Mouse (Mus musculus) ES-E14 (cell line): ENCODE measurements around the gene Flt3l. TPM values are rescaled to one million over a fixed set of nuclear protein-coding genes. Genes with fewer than 3 reads are reported as not detected.
A peak's percentile ranks its signal among the peaks of the same experiment; 100 is the strongest.
"Not testable (repeated sequence)": the region's sequence is repeated elsewhere in the genome, so short reads cannot be mapped to it uniquely, and the experiment has no call there.

Experiments
- DNase-seq: peaks from one replicate; pipeline ENCODE4 v3.0.0-alpha.2; 2013; ENCODE audit warnings: low read depth, low spot score
- H3K27ac ChIP-seq: 2 replicates; pipeline ENCODE4 v1.5.1; 2012; ENCODE audit warnings: low read depth, mild to moderate bottlenecking, low read length, moderate library complexity, mixed read lengths; ENCODE audit not compliant: poor library complexity, insufficient read depth, severe bottlenecking
- H3K36me3 ChIP-seq: 2 replicates; pipeline ENCODE4 v1.6.1; 2012; ENCODE audit warnings: mild to moderate bottlenecking, low read length, moderate library complexity, mixed read lengths; ENCODE audit not compliant: control insufficient read depth, poor library complexity, insufficient read depth, severe bottlenecking
- H3K4me1 ChIP-seq, 2 experiments: fragments of 150-350 bp in 1 of 2; sonication (generic) in 1 of 2; 2 replicates each; pipeline ENCODE4 v1.6.1; 2012; ENCODE audit warnings: low read length in 2 of 2, mild to moderate bottlenecking in 1 of 2, mixed read lengths in 1 of 2; ENCODE audit not compliant: control insufficient read depth in 2 of 2, insufficient read depth in 2 of 2, poor library complexity in 1 of 2
- H3K4me3 ChIP-seq, 2 experiments: fragments of 150-350 bp in 1 of 2; sonication (generic) in 1 of 2; 2 replicates each; pipeline ENCODE4 v1.5.1; 2012; ENCODE audit warnings: low read length in 2 of 2, low read depth in 1 of 2, mild to moderate bottlenecking in 1 of 2, mixed read lengths in 1 of 2; ENCODE audit not compliant: insufficient read depth in 1 of 2, poor library complexity in 1 of 2, severe bottlenecking in 1 of 2
- H3K9ac ChIP-seq: 2 replicates; pipeline ENCODE4 v1.6.1; 2012; ENCODE audit warnings: low read depth, mild to moderate bottlenecking, low read length, mixed read lengths; ENCODE audit not compliant: poor library complexity, insufficient read depth, severe bottlenecking
- H3K9me3 ChIP-seq: fragments of 150-350 bp; sonication (generic); 2 replicates; pipeline ENCODE4 v1.6.1; 2012; ENCODE audit warnings: low read depth, mild to moderate bottlenecking, low read length; ENCODE audit not compliant: control insufficient read depth, insufficient read depth
- CHD2 ChIP-seq: IDR thresholded peaks from 2 replicates; pipeline ENCODE4 v1.6.1; 2014; ENCODE audit warnings: mild to moderate bottlenecking, low read depth, low read length, inconsistent platforms
- HCFC1 ChIP-seq: IDR thresholded peaks from 2 replicates; pipeline ENCODE4 v1.6.1; 2012; ENCODE audit warnings: low read length, inconsistent platforms, borderline replicate concordance; ENCODE audit not compliant: insufficient read depth
- MAFK ChIP-seq: IDR thresholded peaks from 2 replicates; pipeline ENCODE4 v1.6.1; 2014; ENCODE audit warnings: mild to moderate bottlenecking, low read depth, low read length, inconsistent platforms; ENCODE audit not compliant: insufficient read depth
- ZC3H11A ChIP-seq: IDR thresholded peaks from 2 replicates; pipeline ENCODE4 v1.6.1; 2012; ENCODE audit warnings: low read depth, mild to moderate bottlenecking, inconsistent platforms, low read length, borderline replicate concordance
- ZNF384 ChIP-seq: IDR thresholded peaks from 2 replicates; pipeline ENCODE4 v1.6.1; 2012; ENCODE audit warnings: low read depth, low read length, inconsistent platforms
- in situ Hi-C, 2 experiments: fragments of 600-800 bp; cut with MboI; formaldehyde crosslinking; loops; one replicate each; pipeline ENCODE4 v1.15.1; 2025; ENCODE audit warnings: low sequenced_read_pairs in 2 of 2, inconsistent platforms in 1 of 2; ENCODE audit not compliant: unreplicated experiment in 2 of 2
- total RNA-seq: library from RNA; depleted of rRNA; stranded (reverse); fragments of 300-350 nt; gene quantifications from 2 replicates; pipeline ENCODE4 v1.2.3, GENCODE M21; 2012

Flt3l gene
- total RNA-seq, 1 experiment: 1.8 TPM

DNA sequence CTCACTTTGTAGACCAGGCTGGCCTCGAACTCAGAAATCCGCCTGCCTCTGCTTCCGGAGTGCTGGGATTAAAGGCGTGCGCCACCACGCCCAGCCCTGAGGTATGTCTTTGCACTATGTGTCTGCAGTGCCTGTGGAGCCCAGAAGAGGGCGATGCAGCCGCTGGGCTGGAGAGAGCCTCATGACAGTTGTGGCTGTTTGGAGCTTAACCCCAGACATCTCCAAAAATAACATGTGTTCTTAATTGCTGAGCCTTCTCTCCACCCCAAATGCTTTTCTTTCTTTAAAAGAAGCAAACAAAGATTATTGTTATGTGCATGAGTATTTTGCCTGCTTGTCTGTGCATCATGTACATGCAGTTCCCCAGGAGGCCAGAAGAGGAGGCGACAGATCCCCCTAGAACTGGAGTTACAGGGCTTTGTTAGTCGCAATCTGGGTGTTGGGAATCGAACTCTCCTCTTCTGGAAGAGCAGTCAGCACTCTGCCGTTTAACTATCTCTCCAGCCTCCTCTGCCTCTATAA is 18.8 kb upstream of the Flt3l start:
- Histone ChIP-seq H3K4me3 (peak overlapping the region; percentile 84 to 88; a peak in 3 of 4 replicates), H3K9ac (peak overlapping the region; percentile 36; the same call in 1 of the 2 replicates), H3K27ac (no peak overlapping the region), H3K9me3 (no peaks in the 10 kb centered on the region), H3K36me3 (peaks cover 6% of the 10 kb centered on the region), H3K4me1 (peaks cover 3 to 7% of the 10 kb centered on the region in 2 experiments; a peak in 3 of 4 replicates)
- in situ Hi-C loops: no loop called here
- DNase-seq: peak; percentile 73
- TF ChIP-seq CHD2: no peak
- no peak for TF ChIP-seq HCFC1
- no peak for TF ChIP-seq ZC3H11A
- TF ChIP-seq MAFK: no peak
- no peak for TF ChIP-seq ZNF384

DNA sequence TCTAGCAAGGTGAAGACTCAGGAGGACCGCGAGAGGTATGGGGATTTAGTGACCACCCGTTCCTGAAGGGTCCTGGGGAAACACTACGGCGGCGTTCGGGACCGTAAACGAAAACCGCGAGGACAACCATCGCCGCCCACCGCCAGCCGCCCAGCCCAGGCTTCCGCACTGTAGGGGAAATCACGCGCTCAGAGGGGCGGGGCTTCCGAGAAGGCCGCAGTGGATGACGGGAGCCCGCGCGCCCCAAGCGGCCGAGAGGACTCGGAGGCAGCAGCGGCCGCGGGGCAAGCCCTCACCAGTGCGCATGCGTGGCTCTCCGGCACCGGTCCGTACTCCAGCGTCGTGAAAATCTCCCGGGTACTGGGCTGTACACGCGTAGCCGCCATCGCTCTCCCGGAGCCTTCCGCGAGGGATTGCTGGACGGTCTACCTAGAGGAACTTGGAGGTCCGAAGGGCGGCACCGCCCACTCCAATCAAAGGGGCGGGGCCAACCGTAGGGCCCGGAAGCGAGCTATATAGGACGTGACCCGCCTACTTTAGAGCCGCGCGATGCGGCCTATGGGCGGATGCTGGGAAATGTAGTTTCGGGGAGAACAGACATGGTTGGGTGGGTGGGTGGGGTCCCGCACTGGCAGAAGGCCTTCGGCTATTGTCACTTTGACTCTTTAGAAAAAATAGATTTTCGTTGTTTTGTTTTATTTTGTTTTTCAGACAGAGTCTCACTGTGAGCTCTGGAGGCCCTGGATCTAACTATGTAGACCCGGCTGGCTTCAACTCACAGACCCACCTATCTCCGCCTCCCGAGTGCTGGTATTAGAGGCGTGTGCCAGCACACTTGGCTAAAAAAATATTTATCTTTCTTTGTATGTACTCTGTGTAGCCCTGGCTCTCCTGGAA is 18.1 kb upstream of the Flt3l start, which contains the start of the genes Pih1d1 and Aldh16a1:
Gene Pih1d1 (plus strand): TSS at position 208 of the 897 bp plus-strand sequence.
Gene Aldh16a1 (minus strand): TSS at position 489 of the 897 bp plus-strand sequence.
- in situ Hi-C loops: no loop called here
- peaks cover 6% of the 10 kb centered on the region for H3K36me3 ChIP-seq
- H3K4me3 ChIP-seq: peak within 1 kb of the TSS; percentile 84 to 88
- H3K9me3 ChIP-seq: no peaks in the 10 kb centered on the region
- peak; percentile 92 for DNase-seq
- TF ChIP-seq CHD2: no peak
- TF ChIP-seq HCFC1: peak; percentile 93
- TF ChIP-seq ZC3H11A: no peak
- TF ChIP-seq ZNF384: no peak
- TF ChIP-seq MAFK: no peak
- peaks cover 3 to 7% of the 10 kb centered on the region in 2 experiments; a peak in 3 of 4 replicates for H3K4me1 ChIP-seq
- peak within 1 kb of the TSS; percentile 98 for H3K27ac ChIP-seq
- H3K9ac ChIP-seq: peak within 1 kb of the TSS; percentile 97

DNA sequence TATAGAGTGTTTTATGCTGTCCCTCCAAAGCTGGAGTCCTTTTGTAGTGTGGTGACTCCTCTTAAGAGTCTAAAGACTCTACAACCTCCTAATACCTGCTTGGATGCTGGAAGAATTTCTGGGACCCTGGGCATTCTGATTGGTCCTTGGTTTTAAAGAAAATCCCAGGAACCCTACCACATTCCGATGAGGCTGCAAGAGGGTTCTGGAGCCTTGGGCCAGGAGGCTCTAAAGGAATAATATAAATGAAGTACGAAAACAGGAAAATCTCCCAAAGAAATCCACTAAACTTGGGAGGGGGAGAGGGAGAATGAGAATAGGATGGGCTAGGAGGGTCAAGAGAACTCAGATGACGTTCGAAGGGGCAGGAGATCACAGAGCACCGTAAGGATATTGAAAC is 17.4 kb upstream of the Flt3l start:
- H3K27ac ChIP-seq: peak overlapping the region; percentile 98

DNA sequence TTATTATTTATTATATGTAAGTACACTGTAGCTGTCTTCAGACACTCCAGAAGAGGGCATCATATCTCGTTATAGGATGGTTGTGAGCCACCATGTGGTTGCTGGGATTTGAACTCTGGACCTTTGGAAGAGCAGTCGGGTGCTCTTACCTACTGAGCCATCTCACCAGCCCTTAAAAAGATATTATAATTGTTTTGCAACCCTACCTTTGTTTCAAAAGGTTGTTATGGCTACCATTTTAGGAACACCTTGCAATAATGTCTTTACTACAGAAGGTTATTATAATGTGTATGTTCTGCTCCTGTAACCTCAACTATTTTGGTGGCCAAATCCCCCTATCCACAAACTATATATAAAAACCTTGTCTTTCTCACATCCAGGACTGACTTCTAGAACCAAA is 16.8 kb upstream of the Flt3l start:
- H3K27ac ChIP-seq, H3K9ac ChIP-seq, H3K9me3 ChIP-seq, H3K4me1 ChIP-seq, H3K36me3 ChIP-seq, in situ Hi-C loops, DNase-seq: not testable (repeated sequence)
- peak overlapping the region; percentile 84 to 88; a peak in 3 of 4 replicates for H3K4me3 ChIP-seq

More for the DNA sequence above, 17.4 kb upstream of the Flt3l start:
- no peak for TF ChIP-seq HCFC1
- TF ChIP-seq MAFK: no peak
- no peak for TF ChIP-seq CHD2
- no peak for TF ChIP-seq ZNF384
- no peak for TF ChIP-seq ZC3H11A
- Histone ChIP-seq H3K36me3 (peaks cover 2% of the 10 kb centered on the region), H3K9me3 (no peaks in the 10 kb centered on the region), H3K4me3 (peak overlapping the region; percentile 84 to 88), H3K4me1 (peaks cover 3 to 7% of the 10 kb centered on the region in 2 experiments; a peak in 3 of 4 replicates), H3K9ac (peak overlapping the region; percentile 97)
- in situ Hi-C loops: no loop called here
- DNase-seq: no peak
